Mouse (Mus musculus): ENCODE data around the gene Oxnad1.

Gene Oxnad1

DNA sequence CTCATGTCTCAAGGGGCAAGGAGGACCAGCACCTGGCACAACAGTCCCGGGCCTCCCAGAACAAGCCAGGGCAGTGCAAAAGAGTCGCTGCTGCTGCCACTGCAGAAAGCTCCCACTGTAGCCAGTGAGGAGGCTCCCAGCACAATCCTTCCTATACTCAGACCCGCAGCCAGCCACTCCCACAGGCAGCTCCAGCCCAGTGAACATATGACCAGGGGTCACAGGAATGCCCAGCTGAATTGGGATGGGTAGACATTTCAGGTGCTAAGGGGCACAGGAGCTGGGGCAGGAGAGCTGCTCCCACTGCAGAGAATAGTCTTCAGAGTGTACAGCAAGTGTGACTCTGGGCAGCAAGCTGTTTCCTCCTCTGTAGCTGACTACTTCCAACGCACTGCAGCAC, 60.2 kb downstream of the Oxnad1 start:
- DNase-seq (ENCODE audit: low read depth) = no peak

DNA sequence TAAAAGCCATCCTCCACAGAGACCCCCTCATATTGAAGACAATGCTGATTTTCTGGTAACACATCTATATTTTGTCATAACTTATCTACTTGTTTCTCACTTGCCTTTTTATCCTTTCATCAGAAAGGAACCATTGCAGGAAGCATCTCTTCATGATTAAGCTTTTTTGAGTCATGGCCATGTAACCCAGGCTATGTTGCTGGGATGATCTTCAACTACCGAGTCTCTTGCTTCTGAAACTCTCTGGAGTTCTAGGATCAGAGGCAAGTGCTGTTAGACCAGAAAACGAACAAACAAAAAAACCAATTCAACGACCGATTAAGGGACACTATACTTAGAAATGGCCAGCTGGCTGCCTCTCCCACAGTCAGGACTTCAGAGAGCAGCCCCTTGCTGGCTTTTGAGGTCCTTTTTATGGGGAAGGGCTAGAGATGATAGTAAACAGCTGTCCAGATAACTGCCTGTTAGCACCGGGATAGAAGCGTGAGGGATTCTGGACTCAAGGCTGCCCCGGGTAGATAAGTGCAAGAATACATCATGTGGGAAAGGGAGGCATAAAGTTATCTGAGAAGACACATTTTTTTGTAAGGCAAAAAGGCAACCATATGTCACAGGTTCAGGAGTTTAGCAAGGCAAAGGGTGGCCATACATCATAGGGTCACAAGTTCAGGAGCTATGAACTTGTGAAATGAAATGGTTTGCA, 60.8 kb downstream of the Oxnad1 start:
- no peak for DNase-seq (ENCODE audit: low read depth)

DNA sequence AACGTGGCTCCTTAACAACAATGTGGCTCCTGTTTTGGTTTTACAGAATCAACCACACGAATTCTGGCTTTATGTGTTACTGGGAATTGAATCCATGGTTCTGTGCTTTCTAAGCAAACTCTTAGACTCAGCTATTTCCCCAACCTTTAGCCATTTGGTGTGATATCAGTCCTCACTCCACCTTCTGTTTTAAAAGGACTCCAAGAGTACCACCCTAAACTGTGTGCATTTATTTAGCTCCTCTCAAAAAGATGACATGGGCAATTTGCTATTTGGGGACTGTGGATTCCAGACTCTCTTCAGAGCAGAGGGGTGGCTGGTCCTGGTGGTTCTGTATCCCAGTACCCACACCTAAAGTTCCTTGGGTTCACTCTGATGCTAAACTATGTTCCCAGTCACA, 61.4 kb downstream of the Oxnad1 start:
- no peak for DNase-seq (ENCODE audit: low read depth)

GRCm38 (mm10) chr14:32150872-32151271, 65.7 kb downstream of the Oxnad1 start:
- no peak for DNase-seq (ENCODE audit: low read depth)

DNA sequence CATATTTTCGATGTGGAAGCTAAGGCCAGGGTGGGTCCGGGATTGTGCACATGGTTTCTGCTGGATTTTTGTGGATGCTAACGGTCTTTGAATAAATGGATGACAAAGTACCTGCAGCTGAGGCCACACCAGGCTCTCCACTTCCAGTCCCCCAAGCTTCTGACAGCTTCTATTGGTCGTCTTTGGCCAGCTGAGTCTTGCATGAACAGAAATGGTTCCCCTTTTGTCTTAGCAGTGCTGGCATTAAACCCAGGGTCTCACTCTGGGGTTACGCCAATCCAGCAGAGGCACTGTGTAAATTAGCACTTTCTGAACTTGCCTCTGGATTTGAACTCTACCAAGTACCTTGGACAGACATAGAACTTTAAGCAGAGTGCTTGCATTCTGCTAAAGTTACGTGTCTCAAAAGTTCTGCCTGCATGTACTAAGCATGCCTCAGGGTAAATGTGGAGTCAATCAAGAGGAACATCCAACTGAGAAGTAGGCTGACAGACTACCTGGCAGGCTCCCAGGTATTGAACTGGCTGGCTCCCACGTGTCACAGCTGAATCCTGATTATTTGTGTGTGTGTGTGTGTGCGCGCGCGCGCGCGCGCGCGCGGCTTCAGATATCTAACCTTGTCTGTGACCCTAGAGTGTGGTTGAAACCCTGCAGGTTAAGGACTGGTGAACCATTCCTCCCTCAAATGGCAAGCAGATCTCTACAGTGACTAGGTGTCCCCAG, 67.2 kb downstream of the Oxnad1 start:
- no peak for DNase-seq (ENCODE audit: low read depth)

Data from c-Kit-positive CD71-negative TER-119-negative erythroid progenitor cells, embryonic 14.5 days (primary cell).